Mouse (Mus musculus) R1 (cell line): ENCODE data around the gene Atp5f1.
"Not testable (repeated sequence)": the region's sequence is repeated elsewhere in the genome, so short reads cannot be mapped to it uniquely, and the experiment has no call there.

Experiments used
- DNase-seq: peaks from one replicate; pipeline ENCODE4 v3.0.0-alpha.2; 2018; ENCODE audit warnings: low read depth, low spot score

Atp5f1 gene

GRCm38 (mm10) chr3:105931095-105931494, 28.8 kb downstream of the Atp5f1 start:
- no peak for DNase-seq

GRCm38 (mm10) chr3:105929821-105930220, 30.1 kb downstream of the Atp5f1 start:
- DNase-seq: peak; percentile 34

- DNase-seq: peak; percentile 72
These were observed 31.1 kb downstream of the Atp5f1 start for GRCm38 (mm10) chr3:105928781-105929180.

- no peak for DNase-seq
These were observed 31.7 kb downstream of the Atp5f1 start for GRCm38 (mm10) chr3:105928195-105928569.

GRCm38 (mm10) chr3:105927561-105928194, 32.2 kb downstream of the Atp5f1 start:
- no peak for DNase-seq

- no peak for DNase-seq
These were observed 35.3 kb downstream of the Atp5f1 start for GRCm38 (mm10) chr3:105924616-105925015.

GRCm38 (mm10) chr3:105921959-105922358, 37.9 kb downstream of the Atp5f1 start:
- no peak for DNase-seq

GRCm38 (mm10) chr3:105920743-105921142, 39.2 kb downstream of the Atp5f1 start:
- DNase-seq: not testable (repeated sequence)

- DNase-seq: no peak
These were observed 41.5 kb downstream of the Atp5f1 start for GRCm38 (mm10) chr3:105918355-105918745.

- no peak for DNase-seq
These were observed 42.1 kb downstream of the Atp5f1 start for GRCm38 (mm10) chr3:105917656-105918354.

GRCm38 (mm10) chr3:105916455-105916854, 43.4 kb downstream of the Atp5f1 start:
- not testable (repeated sequence) for DNase-seq

GRCm38 (mm10) chr3:105915281-105915680, 44.6 kb downstream of the Atp5f1 start:
- peak; percentile 14 for DNase-seq

- DNase-seq: no peak
These were observed 45.8 kb downstream of the Atp5f1 start for GRCm38 (mm10) chr3:105913839-105914681.

- no peak for DNase-seq
These were observed 47.6 kb downstream of the Atp5f1 start for GRCm38 (mm10) chr3:105912097-105912880.

GRCm38 (mm10) chr3:105910519-105911190, 49.2 kb downstream of the Atp5f1 start:
- no peak for DNase-seq

GRCm38 (mm10) chr3:105908976-105909375, 50.9 kb downstream of the Atp5f1 start:
- no peak for DNase-seq

- peak; percentile 33 for DNase-seq
These were observed 51.8 kb downstream of the Atp5f1 start for GRCm38 (mm10) chr3:105907956-105908655.

- DNase-seq: no peak
These were observed 55.2 kb downstream of the Atp5f1 start for GRCm38 (mm10) chr3:105904721-105905120.

GRCm38 (mm10) chr3:105904213-105904612, 55.7 kb downstream of the Atp5f1 start:
- DNase-seq: no peak

- no peak for DNase-seq
These were observed 58.4 kb downstream of the Atp5f1 start for GRCm38 (mm10) chr3:105901468-105901867.
